ENCODE assay signal across 8 mouse cellular contexts in genomic region chr8:105566703-105567595, GRCm38 (mm10). TPM values are rescaled to one million over a fixed set of nuclear protein-coding genes. Genes with fewer than 3 reads are reported as not detected.
DNase-seq lines count a peak whose midpoint lies in the region; ATAC-seq lines count a peak whose summit lies in the region.

No protein-coding gene starts in this region.

- peak overlapping the region; percentile 77 for H3K4me2 ChIP-seq in heart, embryonic 12.5 days
- H3K4me2 ChIP-seq in midbrain, embryonic 12.5 days (replicated peaks) = peak overlapping the region; percentile 85

- H3K27me3 ChIP-seq in heart, embryonic 12.5 days (replicated peaks) = no peaks in the 10 kb centered on the region
- peaks cover 9% of the 10 kb centered on the region; the same call in 1 of the 2 replicates for H3K27me3 ChIP-seq in midbrain, embryonic 12.5 days

- peak; percentile 10; the same call in 1 of the 2 replicates for ATAC-seq in heart, embryonic 12.5 days (ENCODE audit: insufficient number of reproducible peaks, low FRiP score)
- ATAC-seq in midbrain, embryonic 12.5 days (ENCODE audit: low FRiP score, low read depth) = no peak

- no peaks in the 10 kb centered on the region for H3K9me3 ChIP-seq in heart, embryonic 12.5 days (replicated peaks)
- no peaks in the 10 kb centered on the region for H3K9me3 ChIP-seq in midbrain, embryonic 12.5 days

- peaks cover 29% of the 10 kb centered on the region for H3K4me1 ChIP-seq in heart, embryonic 12.5 days (replicated peaks)
- peaks cover 20% of the 10 kb centered on the region for H3K4me1 ChIP-seq in midbrain, embryonic 12.5 days

- H3K4me3 ChIP-seq in heart, embryonic 12.5 days = peak overlapping the region; percentile 97
- H3K4me3 ChIP-seq in midbrain, embryonic 12.5 days = peak overlapping the region; percentile 78

- intact Hi-C loops in left cerebral cortex, postnatal 14 days (cut with DNase I) = loop anchor here (2.0 kb wide), 1 partner anchor 38 kb away; the partner anchor contains the start of gene Ripor1

- no peak overlapping the region for H3K27ac ChIP-seq in heart, embryonic 12.5 days (ENCODE audit: poor library complexity, severe bottlenecking)
- H3K27ac ChIP-seq in midbrain, embryonic 12.5 days (replicated peaks) = no peak overlapping the region

- H3K9ac ChIP-seq in heart, embryonic 12.5 days = peak overlapping the region; percentile 74
- peak overlapping the region; percentile 66 for H3K9ac ChIP-seq in midbrain, embryonic 12.5 days (replicated peaks)

- peak; percentile 34 for DNase-seq in urinary bladder, adult 2 months (ENCODE audit: low spot score)
- no peak for DNase-seq in urinary bladder, postnatal 10 days (ENCODE audit: low spot score)
- DNase-seq in cerebellum, adult 9-10 months = peak; percentile 57
- peak; percentile 38 to 49 for DNase-seq in kidney, postnatal 25 days
- peak; percentile 33 for DNase-seq in testis, postnatal 14 days (ENCODE audit: low spot score)
- no peak for DNase-seq in left cerebral cortex, postnatal 14 days (ENCODE audit: low spot score in 2 of 2)

- WGBS in heart, embryonic 12.5 days = 21% methylated on average over 27 of the region's 27 CpGs
- WGBS in midbrain, embryonic 12.5 days = 29% methylated on average over 27 of the region's 27 CpGs

- H3K36me3 ChIP-seq in heart, embryonic 12.5 days = peaks cover 4% of the 10 kb centered on the region; the same call in 1 of the 2 replicates
- H3K36me3 ChIP-seq in midbrain, embryonic 12.5 days = peaks cover 2% of the 10 kb centered on the region; the same call in 1 of the 2 replicates

RNA-seq across cellular contexts. Expression of gene Atp6v0d1, which starts 1.1 kb away (rescaled TPM):
- 144 and 148 TPM in 2 replicates for polyA plus RNA-seq in urinary bladder, adult 2 months (2012; rRNA removed)
- 51.4 and 52.9 TPM in 2 replicates for polyA plus RNA-seq in heart, embryonic 12.5 days (2016; fragmentation: Nextera tagmentation; extraction: Ambion mirVana)
- polyA plus RNA-seq in midbrain, embryonic 12.5 days (2016; fragmentation: Nextera tagmentation; extraction: Ambion mirVana) = 107 and 110 TPM in 2 replicates
- total RNA-seq in left cerebral cortex, postnatal 14 days (2021) = 100 to 1,000 TPM; 347 to 370 TPM

RNA-seq across cellular contexts. Expression of gene Ripor1, which starts 38.1 kb away (rescaled TPM):
- polyA plus RNA-seq in urinary bladder, adult 2 months (2012; rRNA removed) = 12.1 and 26.0 TPM in 2 replicates
- polyA plus RNA-seq in heart, embryonic 12.5 days (2016; fragmentation: Nextera tagmentation; extraction: Ambion mirVana) = 32.8 and 33.4 TPM in 2 replicates
- polyA plus RNA-seq in midbrain, embryonic 12.5 days (2016; fragmentation: Nextera tagmentation; extraction: Ambion mirVana) = 19.5 and 21.7 TPM in 2 replicates
- total RNA-seq in left cerebral cortex, postnatal 14 days (2021) = 10 to 100 TPM; 81.0 to 81.3 TPM

RNA-seq across cellular contexts. Expression of gene Hsd11b2, which starts 48.4 kb away (rescaled TPM):
- 0.49 and 0.52 TPM in 2 replicates for polyA plus RNA-seq in urinary bladder, adult 2 months (2012; rRNA removed)
- polyA plus RNA-seq in heart, embryonic 12.5 days (2016; fragmentation: Nextera tagmentation; extraction: Ambion mirVana) = 1.7 and 1.9 TPM in 2 replicates
- 20.1 and 23.5 TPM in 2 replicates for polyA plus RNA-seq in midbrain, embryonic 12.5 days (2016; fragmentation: Nextera tagmentation; extraction: Ambion mirVana)
- total RNA-seq in left cerebral cortex, postnatal 14 days (2021) = not detected

Comparison
In these comparisons a context has a peak if more than half of its experiments do, and no peak if none do; other contexts are left out.
1. DNase-seq: peak in urinary bladder, adult 2 months (single experiment), cerebellum, adult 9-10 months (single experiment), kidney, postnatal 25 days (2 of 2) and testis, postnatal 14 days (single experiment); none in urinary bladder, postnatal 10 days (single experiment) and left cerebral cortex, postnatal 14 days (0 of 2).